Mouse (Mus musculus) left cerebral cortex, postnatal 25 days (tissue): ENCODE results near the gene Rsph14. TPM values are rescaled to one million over a fixed set of nuclear protein-coding genes. Genes with fewer than 3 reads are reported as not detected.
A peak's percentile ranks its signal among the peaks of the same experiment; 100 is the strongest.
"Not testable (repeated sequence)": the region's sequence is repeated elsewhere in the genome, so short reads cannot be mapped to it uniquely, and the experiment has no call there.

ENCODE experiments used
- DNase-seq, 2 experiments: peaks; one replicate each; pipeline ENCODE4 v3.0.0; 2022; ENCODE audit warnings: low spot score in 2 of 2, mixed read lengths in 1 of 2
- intact Hi-C: fragments of 180-260 bp; cut with DNase I; formaldehyde crosslinking; loops from one replicate; pipeline ENCODE4 v1.15.1; 2025
- total RNA-seq, 2 experiments: library from RNA; stranded (reverse); gene quantifications; 2 replicates each; pipeline ENCODE4 v1.2.3; 2021

Rsph14 gene
- total RNA-seq, 2 experiments from 2014 or later = 0.25 to 0.55 TPM

DNA sequence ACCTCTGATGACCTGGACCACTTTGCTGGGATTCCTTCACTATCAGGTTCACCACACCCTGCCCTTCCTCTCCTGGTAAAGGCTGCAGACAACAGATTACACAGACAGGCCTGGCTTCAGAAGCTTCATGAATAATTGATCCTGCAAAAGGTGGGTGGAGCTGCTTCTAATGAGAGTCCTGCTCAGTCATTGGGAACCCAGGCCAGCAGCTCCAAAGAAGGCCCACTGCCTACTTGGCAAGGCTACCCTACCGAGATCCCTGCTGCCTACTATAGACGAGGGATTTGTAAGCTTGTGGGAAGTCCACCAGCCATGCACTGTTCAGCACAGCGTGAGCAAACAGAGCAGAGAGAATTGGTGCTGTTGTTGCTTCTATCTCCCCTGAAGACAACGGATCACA is 23.9 kb upstream of the Rsph14 start:
- intact Hi-C loops = loop anchor here (5.0 kb wide), 1 partner anchor 196 kb away; no protein-coding TSS in a partner anchor
- DNase-seq = peak in 1 of 2 experiments; percentile 51

DNA sequence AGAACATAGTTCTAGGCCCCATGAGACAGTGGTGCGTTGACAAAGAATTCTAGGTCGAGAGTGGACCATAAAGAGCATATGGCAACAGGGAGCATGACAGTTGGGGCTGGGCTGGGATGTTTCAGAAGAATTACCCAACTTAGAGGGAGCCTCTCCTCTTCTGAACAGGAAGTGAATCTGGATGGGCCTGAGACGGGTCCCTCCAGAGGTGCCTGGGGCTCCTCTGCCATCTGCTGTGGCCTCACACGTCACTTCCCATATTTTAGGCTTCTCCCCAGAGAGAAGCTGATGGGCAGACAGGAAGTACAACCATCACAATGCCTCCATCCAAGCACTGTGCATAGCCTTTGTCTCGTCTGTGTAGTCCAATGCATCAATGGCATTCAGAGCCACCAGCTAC is 23.3 kb upstream of the Rsph14 start:
- intact Hi-C loops = loop anchor here (5.0 kb wide), 1 partner anchor 197 kb away; no protein-coding TSS in a partner anchor
- DNase-seq = no peak

DNA sequence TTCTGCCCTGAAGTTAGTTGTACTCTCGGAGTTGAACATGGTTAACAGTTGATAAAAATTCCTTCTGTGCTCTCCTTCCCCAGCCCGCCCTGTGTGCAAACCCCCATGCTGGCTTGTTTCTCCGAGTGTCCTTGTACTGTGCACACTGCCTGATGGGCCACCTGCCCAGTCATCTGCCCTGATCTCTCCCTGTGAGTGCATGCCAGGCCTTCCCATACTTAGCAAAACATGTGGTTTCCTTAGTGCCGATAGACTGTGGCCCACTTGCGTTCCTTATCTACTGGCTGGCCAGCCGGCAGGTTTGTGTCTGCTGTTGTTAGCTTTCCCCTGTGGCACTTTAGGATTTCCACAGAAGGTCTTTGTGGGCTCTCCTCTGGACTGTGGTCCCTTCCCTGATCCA is 21.7 kb upstream of the Rsph14 start:
- DNase-seq = no peak
- intact Hi-C loops = no loop called here

DNA sequence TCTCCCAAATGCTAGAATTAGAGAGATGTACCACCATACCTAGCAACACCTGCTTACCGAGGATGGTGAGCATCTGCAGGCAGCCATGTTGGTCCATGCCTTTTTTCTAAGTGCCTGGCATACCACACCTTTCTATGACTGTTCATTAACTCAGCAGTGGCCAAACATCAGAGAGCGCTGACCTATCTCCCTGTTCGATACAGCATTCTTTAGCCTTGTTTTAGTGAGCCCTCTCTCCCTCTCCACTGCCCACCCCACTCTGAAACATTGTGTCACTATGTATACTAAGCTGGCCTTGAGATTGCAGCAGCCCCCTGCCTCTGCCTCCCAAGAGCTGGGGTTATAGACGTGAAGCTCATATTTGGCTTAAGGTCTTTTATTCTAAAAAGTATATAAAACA is 21.3 kb upstream of the Rsph14 start:
- intact Hi-C loops = no loop called here
- DNase-seq = no peak

DNA sequence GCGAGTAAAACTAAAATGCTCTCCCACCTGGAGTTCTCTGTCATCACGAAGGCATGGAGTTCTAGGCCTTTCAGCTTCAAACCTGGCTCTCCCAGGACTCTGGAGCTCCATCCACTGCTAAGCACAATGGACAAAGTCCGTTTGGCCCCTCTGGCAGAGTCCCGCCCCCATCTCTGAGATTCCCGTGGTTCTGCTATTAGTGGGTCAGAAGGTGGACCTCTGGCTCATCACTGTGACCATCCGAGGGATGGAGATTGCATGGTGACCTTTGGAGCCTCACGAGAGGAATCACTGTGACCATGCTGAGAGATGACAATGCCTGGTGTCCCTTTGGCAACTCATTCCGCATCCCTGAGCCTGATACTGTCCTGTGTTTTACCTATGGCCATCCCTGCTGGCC is 20.5 kb upstream of the Rsph14 start:
- intact Hi-C loops = no loop called here
- DNase-seq = no peak

DNA sequence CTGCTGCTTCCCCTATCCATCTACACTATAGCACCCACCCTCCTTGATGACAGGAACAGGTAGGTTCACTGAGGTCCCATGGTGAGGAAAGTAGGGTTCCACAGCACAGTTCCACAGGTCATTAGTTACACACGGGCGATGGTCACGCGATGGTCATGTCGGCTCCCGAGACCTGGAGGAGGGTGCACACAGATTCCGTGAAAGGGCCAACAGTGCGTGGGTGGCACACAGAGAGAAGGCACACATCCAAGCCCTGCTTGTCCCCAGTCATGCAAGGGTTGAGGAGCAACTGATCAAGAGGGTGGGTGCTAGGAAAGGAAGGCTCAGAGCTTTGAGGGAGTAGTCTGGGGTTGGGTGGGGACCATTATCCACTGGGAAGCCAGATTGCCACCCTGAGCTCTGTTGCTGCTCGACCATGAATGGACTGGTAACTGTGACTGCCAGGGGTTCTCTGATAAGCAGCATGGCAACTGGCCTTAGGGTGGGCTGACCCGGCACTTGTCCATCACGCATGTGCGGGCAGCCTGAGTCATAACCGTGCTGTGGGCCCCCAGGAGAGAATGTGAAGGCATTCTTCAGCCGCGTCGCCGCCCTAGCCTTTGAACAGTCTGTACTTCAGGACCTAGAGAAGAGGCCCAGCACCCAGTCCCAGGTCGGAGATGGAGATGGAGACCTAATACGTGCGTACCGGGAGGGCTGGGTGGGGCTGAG is 19.1 kb upstream of the Rsph14 start:
- DNase-seq = no peak
- intact Hi-C loops = no loop called here

DNA sequence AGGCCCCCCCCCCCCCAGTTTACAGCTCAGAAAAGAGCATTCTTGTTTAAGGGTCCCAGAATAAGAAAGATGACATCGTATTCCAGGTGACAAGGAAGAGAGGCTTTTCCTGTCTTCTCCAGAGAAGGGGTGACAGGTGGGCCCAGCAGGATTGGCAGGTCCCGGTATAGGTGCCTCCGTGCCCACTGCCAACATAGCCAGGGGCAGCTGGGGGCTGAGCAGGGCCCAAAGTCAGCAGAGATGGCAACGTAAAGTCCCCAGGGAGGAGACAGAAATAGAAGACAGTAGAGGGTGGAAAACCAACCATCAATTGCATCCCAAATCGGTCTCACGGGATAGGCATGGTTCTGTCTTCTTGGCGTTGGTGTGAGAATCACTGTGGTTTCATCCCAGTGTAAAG is 16.3 kb upstream of the Rsph14 start:
- DNase-seq = no peak

DNA sequence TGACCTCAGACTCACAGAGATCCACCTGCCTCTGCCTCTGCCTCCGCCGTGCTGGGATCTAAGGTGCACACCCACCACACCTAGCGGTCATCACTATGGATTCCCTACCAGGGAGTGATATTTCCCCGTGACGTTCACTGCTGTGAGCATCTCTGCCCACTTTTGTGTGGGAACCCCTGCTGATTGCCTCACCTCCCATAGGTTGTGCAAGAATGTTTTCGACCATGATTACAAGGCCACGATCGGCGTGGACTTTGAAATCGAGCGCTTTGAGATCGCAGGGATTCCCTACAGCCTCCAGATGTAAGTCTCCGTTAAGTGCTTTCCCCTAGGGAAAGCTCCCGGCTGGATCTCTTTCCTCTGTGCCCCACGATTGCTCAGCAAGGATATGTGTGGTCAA is 13.4 kb upstream of the Rsph14 start:
- intact Hi-C loops = no loop called here
- no peak for DNase-seq

More for the DNA sequence above, 16.3 kb upstream of the Rsph14 start:
- intact Hi-C loops = no loop called here

DNA sequence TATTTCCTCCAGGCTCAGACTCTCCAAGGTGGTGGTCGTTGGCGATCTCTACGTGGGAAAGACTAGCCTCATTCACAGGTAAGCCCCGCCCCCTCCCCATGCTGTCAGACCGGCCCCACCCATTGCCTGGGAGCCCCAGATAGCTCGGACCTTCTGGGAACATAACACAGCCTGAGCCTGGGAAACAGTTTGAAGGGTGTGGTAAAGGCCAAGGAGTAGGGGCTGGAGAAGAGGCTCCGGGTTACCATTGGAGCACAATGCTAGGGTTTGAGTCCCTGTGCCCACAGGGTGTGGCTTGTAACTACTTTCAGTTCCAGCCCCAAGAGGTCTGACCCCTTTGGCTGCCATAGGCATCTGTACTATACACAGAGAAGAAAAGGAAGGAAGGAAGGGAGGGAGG is 12.1 kb upstream of the Rsph14 start:
- intact Hi-C loops = no loop called here

DNA sequence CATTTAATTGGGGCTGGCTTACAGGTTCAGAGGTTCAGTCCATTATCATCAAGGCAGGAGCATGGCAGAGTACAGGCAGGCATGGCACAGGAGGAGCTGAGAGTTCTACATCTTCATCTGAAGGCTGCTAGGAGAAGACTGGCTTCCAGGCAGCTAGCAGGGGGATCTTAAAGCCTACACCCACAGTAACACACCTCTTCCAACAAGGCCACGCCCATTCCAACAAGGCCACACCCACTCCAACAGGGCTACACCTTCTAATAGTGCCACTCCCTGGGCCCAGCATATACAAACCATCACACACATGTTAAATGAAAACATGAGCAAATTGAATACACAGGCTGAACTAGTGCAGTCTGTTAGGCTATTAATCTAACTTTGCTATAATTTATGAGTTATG is 9.7 kb upstream of the Rsph14 start:
- intact Hi-C loops, DNase-seq: not testable (repeated sequence)

More for the DNA sequence above, 12.1 kb upstream of the Rsph14 start:
- no peak for DNase-seq

DNA sequence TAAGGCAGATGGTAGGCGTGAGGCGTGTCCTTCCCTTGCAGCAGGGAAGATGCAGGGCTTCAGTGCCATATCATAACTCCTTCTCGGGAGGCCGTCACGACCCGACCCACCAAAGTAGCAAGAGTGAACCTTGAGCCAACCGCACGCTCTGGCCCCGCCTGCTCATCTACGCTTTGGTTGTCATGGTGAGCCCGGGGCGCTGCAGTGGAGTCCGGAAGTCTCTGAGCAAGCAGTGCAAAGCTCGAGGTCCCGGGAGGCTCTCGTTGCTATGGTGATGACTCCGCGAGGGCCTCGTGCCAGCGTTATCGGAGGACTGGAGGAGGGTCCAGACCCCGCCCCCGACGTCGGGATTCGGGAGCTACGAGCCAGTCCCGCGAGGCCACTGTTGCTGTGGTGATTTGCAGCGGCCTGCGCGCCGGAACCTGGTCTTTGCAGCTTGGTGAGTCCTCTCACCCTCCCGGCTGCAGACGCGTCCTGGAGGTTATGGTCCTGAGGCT is 4.5 kb upstream of the Rsph14 start, which contains the start of gene Rab36:
Rab36 (plus strand) TSS at position 176 of the 497 bp plus-strand sequence.
- DNase-seq = peak; percentile 91 to 96
- intact Hi-C loops = no loop called here

DNA sequence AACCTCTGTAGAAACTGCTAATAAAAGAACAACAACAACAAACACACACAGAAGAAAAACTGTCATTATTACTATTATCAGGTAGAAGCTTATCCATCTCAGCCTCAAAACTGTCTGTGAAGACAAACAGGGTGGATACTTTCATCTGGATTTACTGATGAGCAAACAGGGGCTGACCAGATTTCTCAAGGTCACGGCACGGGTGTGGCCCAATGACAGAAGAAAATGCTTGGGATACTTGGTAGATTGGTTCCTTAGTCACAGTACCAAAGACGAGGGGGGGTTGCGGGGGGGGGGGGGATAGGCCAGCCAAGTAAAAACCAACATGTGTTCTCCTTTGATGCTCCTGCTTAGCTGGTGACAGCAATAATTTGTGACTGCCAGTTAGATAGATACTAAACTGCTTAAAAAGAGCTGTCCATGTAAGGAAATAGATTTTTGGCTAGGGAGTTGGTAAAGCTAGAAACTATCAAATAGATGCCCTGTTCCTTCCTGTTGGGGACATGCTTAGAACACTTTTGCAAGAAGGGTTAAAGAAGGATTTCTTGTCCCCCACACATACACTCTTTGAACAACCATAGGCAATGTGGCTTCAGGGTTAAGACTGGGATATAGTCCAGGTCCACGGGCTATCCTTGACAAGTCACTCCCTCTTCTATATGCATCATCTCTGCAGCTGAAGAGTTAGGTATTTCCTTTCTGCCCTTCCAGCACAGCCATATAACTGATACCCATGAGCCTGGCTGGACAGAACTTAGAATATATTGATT is 856 bp downstream of the Rsph14 start:
- intact Hi-C loops = no loop called here
- DNase-seq = no peak

DNA sequence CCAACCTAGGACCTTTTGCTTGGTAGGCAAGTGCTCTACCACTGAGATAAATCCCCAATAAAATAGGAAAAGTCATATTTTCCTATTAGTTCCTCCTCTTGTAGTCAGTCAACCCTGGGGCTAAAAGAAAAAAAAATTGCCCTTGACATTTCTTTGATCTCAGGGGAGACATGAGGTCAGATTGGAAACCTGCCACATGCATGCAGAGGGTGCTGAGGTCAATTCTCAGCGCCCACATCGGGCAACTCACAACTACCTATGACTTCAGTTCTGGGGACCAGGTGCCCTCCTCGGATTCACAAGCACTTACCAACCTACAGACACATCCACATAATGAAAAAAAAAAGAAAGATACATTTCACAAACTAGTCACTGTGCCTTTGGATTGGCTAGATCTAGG is 2.2 kb downstream of the Rsph14 start:
- no peak for DNase-seq
- intact Hi-C loops = no loop called here

DNA sequence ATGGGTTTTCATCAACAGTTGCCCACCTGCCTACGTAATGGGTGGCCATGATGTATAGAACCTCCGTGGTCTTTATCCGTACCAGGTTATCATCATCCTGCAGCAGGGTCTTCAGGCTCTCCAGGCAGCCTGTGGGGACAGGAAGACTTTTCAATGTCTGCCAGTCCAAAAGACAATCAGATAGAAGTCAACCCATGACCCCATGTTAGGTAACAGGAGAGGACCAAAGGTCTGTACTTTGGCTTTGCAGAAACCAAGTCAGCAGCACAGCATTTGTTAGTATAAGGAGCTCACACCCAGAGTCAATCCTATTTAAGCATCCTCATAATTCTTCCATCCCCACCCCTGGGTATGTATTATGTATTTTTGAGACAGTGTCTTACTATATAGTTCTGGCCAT is 2.7 kb downstream of the Rsph14 start:
- DNase-seq = no peak
- intact Hi-C loops = no loop called here

DNA sequence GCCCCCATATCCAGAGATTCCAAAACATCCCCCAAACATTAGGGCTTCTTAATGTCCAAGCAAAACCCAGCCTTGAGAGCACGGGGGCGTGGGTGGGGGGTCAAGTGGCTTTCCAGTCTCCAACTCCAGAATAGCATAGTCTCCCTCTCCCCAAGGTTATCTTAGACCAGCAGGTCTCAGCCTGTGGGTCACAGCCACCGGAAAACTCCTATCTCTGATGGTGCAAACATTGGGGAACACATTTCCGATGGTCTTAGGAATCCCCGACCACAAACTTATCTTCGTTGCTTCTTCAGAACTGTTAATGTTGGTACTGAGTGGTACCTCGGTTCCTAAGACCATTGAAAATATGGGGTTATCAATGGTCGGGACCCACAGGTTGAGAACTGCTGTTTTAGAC is 3.6 kb downstream of the Rsph14 start:
- intact Hi-C loops = no loop called here
- DNase-seq = no peak

DNA sequence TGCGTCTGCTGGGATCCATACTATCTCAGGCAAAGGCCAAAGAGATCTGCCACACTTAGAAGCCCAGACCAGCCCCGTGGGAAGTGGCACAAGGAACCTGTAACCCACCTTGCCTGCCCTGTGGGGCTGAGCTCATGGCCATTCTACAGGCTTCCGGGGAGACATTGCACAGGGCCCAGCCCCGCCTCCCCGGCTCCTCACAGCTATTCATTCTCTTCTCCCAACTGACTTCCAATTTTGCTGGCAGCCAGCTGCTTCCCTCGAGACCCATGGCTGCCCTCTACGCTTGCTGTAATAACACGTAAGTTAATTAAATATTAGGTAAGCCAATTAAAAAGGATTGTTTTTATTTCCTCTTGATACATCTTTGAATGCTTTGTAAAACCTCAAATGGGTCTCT is 5.9 kb downstream of the Rsph14 start:
- intact Hi-C loops = no loop called here
- DNase-seq = no peak

DNA sequence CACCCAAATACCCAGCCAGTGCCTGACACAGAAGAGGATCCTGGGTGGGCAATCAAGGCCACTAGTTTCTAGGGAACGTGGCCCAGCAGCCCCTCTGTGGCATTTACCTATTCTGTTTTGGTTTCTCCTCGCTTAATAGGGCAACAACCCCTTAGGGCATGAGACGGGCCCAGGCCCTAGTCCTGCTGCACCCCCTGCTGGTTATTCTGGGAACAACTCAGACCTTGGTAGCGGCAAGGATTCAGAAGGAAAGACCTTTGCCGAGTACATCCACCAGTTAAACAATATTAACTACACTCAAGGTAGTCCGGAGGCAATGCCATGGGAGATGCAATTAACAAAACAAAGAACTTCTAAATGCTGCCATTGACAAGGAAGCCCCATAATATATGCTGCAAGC is 11.2 kb downstream of the Rsph14 start:
- intact Hi-C loops = no loop called here
- peak; percentile 77 to 83 for DNase-seq

DNA sequence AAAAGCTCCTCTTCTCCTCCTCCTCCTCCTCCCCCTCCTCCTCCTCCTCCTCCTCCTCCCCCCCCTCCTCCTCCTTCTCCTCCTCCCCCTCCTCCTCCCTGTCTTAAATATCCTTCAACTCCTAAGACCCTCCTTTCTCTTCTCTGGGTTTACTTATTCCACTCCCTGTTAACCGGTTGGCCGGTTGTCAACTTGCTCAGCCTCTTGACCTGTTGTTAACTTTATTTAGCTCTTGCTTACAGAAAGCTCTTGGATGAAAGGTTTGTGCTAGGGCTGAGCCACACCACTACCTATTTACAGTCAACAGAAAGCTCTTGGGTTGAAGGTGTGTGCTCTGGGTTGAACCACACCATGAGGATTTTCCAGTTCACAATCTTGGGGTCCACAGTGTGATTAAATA is 12.1 kb downstream of the Rsph14 start:
- no peak for DNase-seq
- intact Hi-C loops = no loop called here

DNA sequence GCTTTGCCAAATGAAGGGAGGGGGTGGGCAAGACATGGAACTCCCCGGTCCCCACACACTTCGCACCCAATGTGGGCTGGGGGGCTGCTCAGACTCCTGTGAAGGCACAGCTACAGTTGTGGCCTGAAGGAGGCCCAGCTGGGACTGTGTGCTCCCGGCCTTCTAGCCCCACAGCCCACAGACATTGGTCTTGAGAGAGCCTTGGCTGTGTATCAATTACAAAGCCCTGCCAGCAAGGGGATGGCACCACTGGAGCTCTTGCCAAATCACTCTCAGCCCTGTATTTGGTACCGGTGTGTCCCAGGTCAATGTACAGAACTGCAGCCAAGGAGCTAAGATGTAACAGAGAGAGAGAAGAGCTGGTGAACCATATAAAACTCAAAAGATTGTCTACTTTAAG is 15.9 kb downstream of the Rsph14 start:
- intact Hi-C loops = no loop called here

DNA sequence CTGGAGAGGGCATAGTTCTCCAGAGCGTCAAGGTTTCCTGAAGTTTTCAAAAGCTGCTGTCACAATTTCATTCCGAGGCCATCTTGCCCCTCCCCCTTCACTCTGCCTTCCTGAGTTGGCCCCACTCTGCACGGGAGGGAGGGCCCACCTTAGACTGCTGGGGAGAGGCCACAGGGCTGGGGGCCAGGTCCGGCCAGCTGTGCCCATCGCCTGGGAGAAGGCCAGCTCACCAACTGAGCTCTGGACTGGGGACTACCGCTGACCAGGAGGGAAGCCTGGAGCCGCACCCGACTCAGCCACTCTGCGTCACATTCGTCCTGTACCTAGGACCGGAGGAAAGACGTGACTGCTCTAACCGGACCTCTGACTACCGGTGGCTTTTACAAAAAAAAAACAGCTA is 16.9 kb downstream of the Rsph14 start:
- no peak for DNase-seq
- intact Hi-C loops = no loop called here

More for the DNA sequence above, 15.9 kb downstream of the Rsph14 start:
- no peak for DNase-seq

DNA sequence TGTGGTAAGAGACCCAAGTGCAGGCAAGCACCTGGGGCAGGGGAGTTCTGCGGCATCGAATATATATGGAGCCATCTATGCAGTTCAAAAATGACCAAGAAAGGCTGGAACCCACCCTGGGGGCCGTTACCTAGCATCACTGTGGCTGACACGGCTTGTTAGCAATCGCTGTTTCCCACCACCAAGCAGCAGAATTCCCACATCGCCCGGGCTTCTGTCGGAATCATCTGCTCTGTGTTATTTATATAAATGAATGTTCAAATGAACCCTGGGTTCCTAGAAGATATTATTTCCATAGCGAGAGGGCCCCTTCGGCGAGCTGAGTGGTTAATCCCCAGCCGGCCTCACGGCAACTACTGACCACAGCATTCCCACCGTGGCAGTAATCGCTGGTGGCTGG is 21.7 kb downstream of the Rsph14 start:
- peak in 1 of 2 experiments; percentile 60 for DNase-seq
- intact Hi-C loops = no loop called here
